Mouse (Mus musculus) embryonic facial prominence, embryonic 11.5 days (tissue): Measurements from ENCODE around the gene Samd4b. TPM values are rescaled to one million over a fixed set of nuclear protein-coding genes. Genes with fewer than 3 reads are reported as not detected.

Experiments
- ATAC-seq: fragments of 200-750 bp; cut with Nextera tagmentation; replicated peaks from 2 replicates; pipeline ENCODE4 v1.8.0; 2017; ENCODE audit warnings: low read depth; ENCODE audit not compliant: insufficient number of reproducible peaks, low FRiP score, low TSS enrichment
- DNase-seq: peaks from one replicate; pipeline ENCODE4 v3.0.0-alpha.2; 2015; ENCODE audit warnings: low spot score
- H3K27ac ChIP-seq: fragments of 300-500 bp; sonication (generic); replicated peaks from 2 replicates; pipeline ENCODE4 v1.5.1; 2014; ENCODE audit warnings: mild to moderate bottlenecking, low read depth, low read length, control low read depth
- H3K27me3 ChIP-seq: fragments of 300-500 bp; sonication (generic); 2 replicates; pipeline ENCODE4 v1.6.1; 2014; ENCODE audit warnings: mild to moderate bottlenecking, low read length, moderate library complexity, mixed read lengths; ENCODE audit not compliant: control insufficient read depth, insufficient read depth
- H3K36me3 ChIP-seq: fragments of 300-500 bp; sonication (generic); replicated peaks from 2 replicates; pipeline ENCODE4 v1.6.1; 2014; ENCODE audit warnings: low read depth, mild to moderate bottlenecking, low read length, moderate library complexity, mixed read lengths; ENCODE audit not compliant: control insufficient read depth, insufficient read depth
- H3K4me1 ChIP-seq: fragments of 300-500 bp; sonication (generic); 2 replicates; pipeline ENCODE4 v1.6.1; 2014; ENCODE audit warnings: low read length, mixed read lengths; ENCODE audit not compliant: control insufficient read depth, insufficient read depth
- H3K4me2 ChIP-seq: fragments of 300-500 bp; sonication (generic); 2 replicates; pipeline ENCODE4 v1.6.1; 2014; ENCODE audit warnings: low read depth, mild to moderate bottlenecking, control low read depth, low read length, moderate library complexity
- H3K4me3 ChIP-seq: fragments of 300-500 bp; sonication (generic); 2 replicates; pipeline ENCODE4 v1.5.1; 2014; ENCODE audit warnings: low read depth, low read length, control low read depth
- H3K9ac ChIP-seq: fragments of 300-500 bp; sonication (generic); replicated peaks from 2 replicates; pipeline ENCODE4 v1.6.1; 2014; ENCODE audit warnings: mild to moderate bottlenecking, control low read depth, low read length
- H3K9me3 ChIP-seq: fragments of 300-500 bp; sonication (generic); replicated peaks from 2 replicates; pipeline ENCODE4 v1.6.1; 2016; ENCODE audit warnings: mild to moderate bottlenecking, low read length, inconsistent platforms, mixed read lengths; ENCODE audit not compliant: control insufficient read depth
- WGBS: fragments of 180-500 bp; shearing (Covaris S2); extraction: QIAGEN DNeasy Blood & Tissue Kit; methylation state at CpG from one replicate; pipeline ENCODE4 v1.1.7; 2014; 5-methylcytosine and 5-hydroxymethylcytosine counted together
- polyA plus RNA-seq: library from polyadenylated mRNA; unstranded; fragments of >200 nt; fragmentation: Nextera tagmentation; extraction: Ambion mirVana; gene quantifications from 2 replicates; pipeline ENCODE4 v1.2.1, GENCODE M21; 2014

Gene Samd4b
- polyA plus RNA-seq, 1 experiment from 2014 or later, result 29.4 TPM

- Histone ChIP-seq H3K27ac (no peak overlapping the region), H3K4me2 (no peak overlapping the region), H3K36me3 (no peaks in the 10 kb centered on the region), H3K4me3 (no peak overlapping the region), H3K27me3 (no peaks in the 10 kb centered on the region), H3K9me3 (no peaks in the 10 kb centered on the region), H3K9ac (no peak overlapping the region), H3K4me1 (no peaks in the 10 kb centered on the region; the same call in none of the 2 replicates)
- ATAC-seq, result no peak
- DNase-seq, result no peak
- 77% methylated on average over 6 of the region's 6 CpGs for WGBS
Observed at GRCm38 (mm10) chr7:28585001-28585400, 12.9 kb downstream of the Samd4b start.

- no peak overlapping the region for H3K27ac ChIP-seq
- no peaks in the 10 kb centered on the region for H3K36me3 ChIP-seq
- DNase-seq, result no peak
- WGBS, result 80% methylated on average over 4 of the region's 4 CpGs
- no peak overlapping the region for H3K4me3 ChIP-seq
- no peaks in the 10 kb centered on the region; the same call in none of the 2 replicates for H3K4me1 ChIP-seq
- ATAC-seq, result no peak
- H3K4me2 ChIP-seq, result no peak overlapping the region
- no peaks in the 10 kb centered on the region for H3K27me3 ChIP-seq
- no peaks in the 10 kb centered on the region for H3K9me3 ChIP-seq
- no peak overlapping the region for H3K9ac ChIP-seq
Observed at GRCm38 (mm10) chr7:28584468-28584867, 13.5 kb downstream of the Samd4b start.

- Histone ChIP-seq H3K4me3 (no peak overlapping the region), H3K4me1 (no peaks in the 10 kb centered on the region; the same call in none of the 2 replicates), H3K27ac (no peak overlapping the region), H3K27me3 (no peaks in the 10 kb centered on the region), H3K36me3 (no peaks in the 10 kb centered on the region), H3K9me3 (no peaks in the 10 kb centered on the region), H3K4me2 (no peak overlapping the region), H3K9ac (no peak overlapping the region)
- ATAC-seq, result no peak
- DNase-seq, result no peak
- 77% methylated on average over 8 of the region's 8 CpGs for WGBS
Observed at GRCm38 (mm10) chr7:28583570-28584344, 14.2 kb downstream of the Samd4b start.

GRCm38 (mm10) chr7:28582841-28583240, 15.1 kb downstream of the Samd4b start:
- Histone ChIP-seq H3K4me2 (no peak overlapping the region), H3K4me1 (no peaks in the 10 kb centered on the region; the same call in none of the 2 replicates), H3K4me3 (no peak overlapping the region), H3K9me3 (no peaks in the 10 kb centered on the region), H3K27me3 (no peaks in the 10 kb centered on the region), H3K36me3 (no peaks in the 10 kb centered on the region), H3K27ac (no peak overlapping the region), H3K9ac (no peak overlapping the region)
- DNase-seq, result no peak
- ATAC-seq, result no peak
- WGBS, result 89% methylated on average over 11 of the region's 11 CpGs

GRCm38 (mm10) chr7:28581721-28582120, 16.2 kb downstream of the Samd4b start:
- H3K27ac ChIP-seq, result no peak overlapping the region
- no peaks in the 10 kb centered on the region; the same call in 1 of the 2 replicates for H3K4me1 ChIP-seq
- 83% methylated on average over 4 of the region's 4 CpGs for WGBS
- no peaks in the 10 kb centered on the region for H3K9me3 ChIP-seq
- H3K36me3 ChIP-seq, result no peaks in the 10 kb centered on the region
- no peaks in the 10 kb centered on the region for H3K27me3 ChIP-seq
- H3K9ac ChIP-seq, result no peak overlapping the region
- H3K4me3 ChIP-seq, result no peak overlapping the region
- DNase-seq (no peak), ATAC-seq (no peak)
- no peak overlapping the region for H3K4me2 ChIP-seq

- H3K4me3 ChIP-seq, result no peak overlapping the region
- DNase-seq, result no peak
- H3K9me3 ChIP-seq, result no peaks in the 10 kb centered on the region
- ATAC-seq, result no peak
- WGBS, result 76% methylated on average over 5 of the region's 5 CpGs
- no peaks in the 10 kb centered on the region for H3K36me3 ChIP-seq
- no peak overlapping the region for H3K27ac ChIP-seq
- H3K4me2 ChIP-seq, result no peak overlapping the region
- no peaks in the 10 kb centered on the region for H3K4me1 ChIP-seq
- no peaks in the 10 kb centered on the region for H3K27me3 ChIP-seq
- no peak overlapping the region for H3K9ac ChIP-seq
Observed at GRCm38 (mm10) chr7:28579826-28580225, 18.1 kb downstream of the Samd4b start.

- H3K4me3 ChIP-seq, result no peak overlapping the region
- ATAC-seq (no peak), DNase-seq (no peak)
- no peak overlapping the region for H3K4me2 ChIP-seq
- no peaks in the 10 kb centered on the region for H3K27me3 ChIP-seq
- no peaks in the 10 kb centered on the region for H3K36me3 ChIP-seq
- WGBS, result 75% methylated on average over 5 of the region's 5 CpGs
- H3K9ac ChIP-seq, result no peak overlapping the region
- no peak overlapping the region for H3K27ac ChIP-seq
- no peaks in the 10 kb centered on the region for H3K4me1 ChIP-seq
- no peaks in the 10 kb centered on the region for H3K9me3 ChIP-seq
Observed at GRCm38 (mm10) chr7:28578543-28579053, 19.3 kb downstream of the Samd4b start.

GRCm38 (mm10) chr7:28577826-28578542, 20.0 kb downstream of the Samd4b start:
- H3K4me3 ChIP-seq, result no peak overlapping the region
- DNase-seq (peak; percentile 43), ATAC-seq (peak; percentile 41; the same call in 1 of the 2 replicates)
- 0 out of 2 replicates have a peak overlapping the region, but pooled peaks have one; percentile 16 for H3K27ac ChIP-seq
- H3K36me3 ChIP-seq, result no peaks in the 10 kb centered on the region
- WGBS, result 74% methylated on average over 9 of the region's 9 CpGs
- H3K9me3 ChIP-seq, result no peaks in the 10 kb centered on the region
- H3K9ac ChIP-seq, result no peak overlapping the region
- no peak overlapping the region for H3K4me2 ChIP-seq
- no peaks in the 10 kb centered on the region for H3K27me3 ChIP-seq
- no peaks in the 10 kb centered on the region for H3K4me1 ChIP-seq
